Mouse (Mus musculus): ENCODE results near the gene Atp6v1g2.

- TF ChIP-seq CTCF (conservative IDR thresholded peaks at IDR 0.05; ENCODE audit: low read length), result no peak
- no peak for TF ChIP-seq NANOG (IDR thresholded peaks at IDR 0.05; ENCODE audit: borderline replicate concordance, low read length)
Measured at GRCm38 (mm10) chr17:35255704-35256103, 22.2 kb downstream of the Atp6v1g2 start.
